Mouse (Mus musculus) cortical plate, adult 2 months (tissue): ENCODE data around the gene Etfrf1.

Source experiments
- CTCF ChIP-seq: fragments of 200-500 bp; IDR thresholded peaks from 2 replicates; pipeline ENCODE4 v1.5.1; 2011; ENCODE audit warnings: mild to moderate bottlenecking, control low read depth, low read length; ENCODE audit not compliant: insufficient read depth; ENCODE audit errors: extremely low read depth
- POLR2A ChIP-seq: fragments of 200-500 bp; IDR thresholded peaks from 2 replicates; pipeline ENCODE4 v1.6.1; 2011; ENCODE audit warnings: mild to moderate bottlenecking, low read length, control low read depth; ENCODE audit not compliant: insufficient read depth; ENCODE audit errors: extremely low read depth

- TF ChIP-seq CTCF (no peak), POLR2A (no peak)
Measured at GRCm38 (mm10) chr6:145186096-145186495, 24.8 kb upstream of the Etfrf1 start.
